Mouse (Mus musculus) brain, embryonic 18.5 days (tissue): ENCODE measurements around the gene Ric8a.
"Not testable (repeated sequence)": the region's sequence is repeated elsewhere in the genome, so short reads cannot be mapped to it uniquely, and the experiment has no call there.

Source experiments
- DNase-seq: peaks from one replicate; pipeline ENCODE4 v3.0.0-alpha.2; 2012; ENCODE audit warnings: low read depth, low spot score

The Ric8a gene

GRCm38 (mm10) chr7:140890636-140891035 is 33.9 kb downstream of the Ric8a start:
- not testable (repeated sequence) for DNase-seq

- no peak for DNase-seq
These were observed 37.3 kb downstream of the Ric8a start for GRCm38 (mm10) chr7:140894031-140894430.

GRCm38 (mm10) chr7:140894611-140895010 is 37.9 kb downstream of the Ric8a start:
- DNase-seq: no peak

- DNase-seq: no peak
These were observed 41.1 kb downstream of the Ric8a start for GRCm38 (mm10) chr7:140897863-140898262.

GRCm38 (mm10) chr7:140899121-140899520 is 42.4 kb downstream of the Ric8a start:
- DNase-seq: no peak

- no peak for DNase-seq
These were observed 43.5 kb downstream of the Ric8a start, which contains the start of gene Cox8b for GRCm38 (mm10) chr7:140900220-140900619. Cox8b (minus strand) TSS chr7:140900446.

GRCm38 (mm10) chr7:140902036-140902875 is 45.5 kb downstream of the Ric8a start:
- DNase-seq: no peak

- no peak for DNase-seq
These were observed 46.5 kb downstream of the Ric8a start for GRCm38 (mm10) chr7:140903212-140903611.

GRCm38 (mm10) chr7:140905642-140906081 is 48.9 kb downstream of the Ric8a start:
- DNase-seq: no peak

GRCm38 (mm10) chr7:140907131-140907530 is 50.4 kb downstream of the Ric8a start:
- DNase-seq: no peak

- DNase-seq: no peak
These were observed 50.9 kb downstream of the Ric8a start for GRCm38 (mm10) chr7:140907697-140908096.

- DNase-seq: no peak
These were observed 51.4 kb downstream of the Ric8a start for GRCm38 (mm10) chr7:140908181-140908580.

- no peak for DNase-seq
These were observed 51.9 kb downstream of the Ric8a start for GRCm38 (mm10) chr7:140908634-140909107.

- no peak for DNase-seq
These were observed 55.5 kb downstream of the Ric8a start for GRCm38 (mm10) chr7:140912293-140912692.

- no peak for DNase-seq
These were observed 56.2 kb downstream of the Ric8a start for GRCm38 (mm10) chr7:140912846-140913482.
